Mouse (Mus musculus): Measurements from ENCODE around the gene Vps13d.

Gene Vps13d

GRCm38 (mm10) chr4:144999572-144999880 lies 195.3 kb downstream of the Vps13d start:
- DNase-seq: no peak

GRCm38 (mm10) chr4:144998808-144999571 lies 195.8 kb downstream of the Vps13d start:
- no peak for DNase-seq

GRCm38 (mm10) chr4:144997887-144998658 lies 196.7 kb downstream of the Vps13d start:
- DNase-seq: no peak

GRCm38 (mm10) chr4:144996996-144997820 lies 197.6 kb downstream of the Vps13d start:
- DNase-seq: no peak

GRCm38 (mm10) chr4:144995826-144996225 lies 199.0 kb downstream of the Vps13d start:
- DNase-seq: no peak

GRCm38 (mm10) chr4:144993047-144993917 lies 201.5 kb downstream of the Vps13d start:
- DNase-seq: no peak

GRCm38 (mm10) chr4:144992413-144992812 lies 202.4 kb downstream of the Vps13d start:
- DNase-seq: no peak

GRCm38 (mm10) chr4:144988443-144989206 lies 206.2 kb downstream of the Vps13d start:
- DNase-seq: no peak

- DNase-seq: no peak
These were observed 208.6 kb downstream of the Vps13d start for GRCm38 (mm10) chr4:144986016-144986805.

- DNase-seq: no peak
These were observed 210.9 kb downstream of the Vps13d start for GRCm38 (mm10) chr4:144983821-144984371.

GRCm38 (mm10) chr4:144983228-144983744 lies 211.5 kb downstream of the Vps13d start:
- DNase-seq: no peak

- DNase-seq: no peak
These were observed 213.8 kb downstream of the Vps13d start for GRCm38 (mm10) chr4:144980811-144981551.

GRCm38 (mm10) chr4:144980110-144980509 lies 214.7 kb downstream of the Vps13d start:
- DNase-seq: no peak

GRCm38 (mm10) chr4:144978039-144978438 lies 216.8 kb downstream of the Vps13d start:
- DNase-seq: no peak

- DNase-seq: no peak
These were observed 217.7 kb downstream of the Vps13d start for GRCm38 (mm10) chr4:144977057-144977456.

GRCm38 (mm10) chr4:144975505-144975904 lies 219.3 kb downstream of the Vps13d start:
- DNase-seq: no peak

- no peak for DNase-seq
These were observed 220.3 kb downstream of the Vps13d start for GRCm38 (mm10) chr4:144974458-144974857.

GRCm38 (mm10) chr4:144972948-144973720 lies 221.7 kb downstream of the Vps13d start:
- peak; percentile 72 to 79 for DNase-seq

- no peak for DNase-seq
These were observed 223.8 kb downstream of the Vps13d start for GRCm38 (mm10) chr4:144971048-144971447.
